Comparison of ENCODE assay signal across 9 mouse cellular contexts in the genomic region with DNA sequence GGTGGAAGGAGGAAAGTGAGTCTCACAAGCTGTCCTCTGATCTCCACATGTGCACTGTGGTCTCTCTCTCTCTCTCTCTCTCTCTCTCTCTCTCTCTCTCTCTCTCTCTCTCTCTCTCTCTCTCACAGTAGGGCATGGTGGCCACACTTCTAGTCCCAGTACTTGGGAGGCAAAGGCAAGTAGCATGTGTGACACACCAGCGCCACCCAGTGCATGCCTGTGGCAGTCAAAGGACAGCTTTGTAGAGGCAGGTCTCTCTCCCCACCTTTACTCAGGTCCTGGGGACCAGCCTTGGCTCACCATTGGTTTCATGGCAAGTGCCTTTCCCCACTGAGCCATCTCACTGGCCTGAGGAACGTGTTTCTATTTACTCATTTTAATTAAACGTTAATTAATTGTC. TPM values are rescaled to one million over a fixed set of nuclear protein-coding genes. Genes with fewer than 3 reads are reported as not detected.
A peak's percentile ranks its signal among the peaks of the same experiment; 100 is the strongest.
DNase-seq lines count a peak whose midpoint lies in the region; ATAC-seq and TF ChIP-seq lines count a peak whose summit lies in the region.
"Had no signal": no experiment of that assay in that cellular context is flagged by ENCODE, and none has a peak within 500 bp of the region (broad histone marks: within the 10 kb centered on the region; RNA-seq: fewer than 3 reads in every experiment).

No protein-coding gene starts in this region.

- 13% methylated on average over 3 of the region's 3 CpGs for WGBS in heart, postnatal 0 days

- no peak overlapping the region for H3K4me3 ChIP-seq in heart, postnatal 0 days (ENCODE audit: low read depth, low read length)
- H3K4me3 ChIP-seq: limb, embryonic 13.5 days had no signal

- no peaks in the 10 kb centered on the region for H3K27me3 ChIP-seq in heart, postnatal 0 days (ENCODE audit: control insufficient read depth, insufficient read depth, low read length)
- H3K27me3 ChIP-seq: limb, embryonic 13.5 days had no signal

- DNase-seq in heart, postnatal 0 days (ENCODE audit: low spot score), result peak; percentile 46
- no peak for DNase-seq in heart, adult 11 months
- DNase-seq in A20 (ENCODE audit: low read depth, low spot score), result peak; percentile 69
- peak; percentile 42 to 55 for DNase-seq in adrenal gland, adult 18-20 months (ENCODE audit: low spot score in 2 of 2)
- peak; percentile 32 for DNase-seq in embryo, embryonic 11.5 days (ENCODE audit: low read depth, low spot score)
- DNase-seq in layer of hippocampus, postnatal 25 days (ENCODE audit: extremely low spot score in 1 of 2, low spot score in 1 of 2), result peak; percentile 32 to 69
- peak; percentile 72 for DNase-seq in retina, postnatal 1 day
- DNase-seq in yolk sac, embryonic 10.5 days (ENCODE audit: low spot score), result no peak

- no peak overlapping the region for H3K9ac ChIP-seq in heart, postnatal 0 days (replicated peaks; ENCODE audit: low read depth, low read length)
- H3K9ac ChIP-seq: limb, embryonic 13.5 days had no signal

- no peak for TF ChIP-seq EP300 in heart, postnatal 0 days (IDR thresholded peaks at IDR 0.05; ENCODE audit: low read depth)

- peak; percentile 68 for TF ChIP-seq CTCF in heart, postnatal 0 days (IDR thresholded peaks at IDR 0.05; ENCODE audit: low read depth)

- H3K4me2 ChIP-seq in heart, postnatal 0 days (ENCODE audit: low read depth, low read length), result no peak overlapping the region
- H3K4me2 ChIP-seq: limb, embryonic 13.5 days had no signal

- no peaks in the 10 kb centered on the region; the same call in 1 of the 2 replicates for H3K4me1 ChIP-seq in heart, postnatal 0 days (ENCODE audit: control insufficient read depth, insufficient read depth)

- no peaks in the 10 kb centered on the region for H3K36me3 ChIP-seq in heart, postnatal 0 days (replicated peaks; ENCODE audit: control insufficient read depth, insufficient read depth, low read length)
- H3K36me3 ChIP-seq: limb, embryonic 13.5 days had no signal

- no peaks in the 10 kb centered on the region for H3K9me3 ChIP-seq in heart, postnatal 0 days (replicated peaks; ENCODE audit: control insufficient read depth, low read length)
- H3K9me3 ChIP-seq: limb, embryonic 13.5 days had no signal

- peak; percentile 19 for ATAC-seq in heart, postnatal 0 days (ENCODE audit: insufficient read depth, low read depth)

- H3K27ac ChIP-seq in heart, postnatal 0 days (ENCODE audit: low read depth), result no peak overlapping the region
- H3K27ac ChIP-seq: limb, embryonic 13.5 days had no signal

RNA-seq across cellular contexts. Expression of gene Padi6, which starts 2.2 kb away (rescaled TPM):
- not detected in 2 replicates for total RNA-seq in heart, postnatal 0 days (2014; rRNA removed; ENCODE audit: low replicate concordance)
- 0.07 TPM in 1 of 2 replicates, not detected in the other for polyA plus RNA-seq in heart, postnatal 0 days (2015; fragmentation: Nextera tagmentation; extraction: Ambion mirVana)
- not detected for total RNA-seq in adrenal gland, adult 18-20 months (2021)
- not detected for total RNA-seq in layer of hippocampus, postnatal 25 days (2021)
- polyA plus RNA-seq: limb, embryonic 13.5 days had no signal

RNA-seq across cellular contexts. Expression of gene Padi4, which starts 29.4 kb away (rescaled TPM):
- total RNA-seq in heart, postnatal 0 days (2014; rRNA removed; ENCODE audit: low replicate concordance), result 2.4 and 2.7 TPM in 2 replicates
- 1.1 and 1.2 TPM in 2 replicates for polyA plus RNA-seq in heart, postnatal 0 days (2015; fragmentation: Nextera tagmentation; extraction: Ambion mirVana)
- under 1 TPM; 0.17 to 0.99 TPM for total RNA-seq in adrenal gland, adult 18-20 months (2021)
- total RNA-seq in layer of hippocampus, postnatal 25 days (2021), result not detected

RNA-seq across cellular contexts. Expression of gene Rcc2, which starts 44.3 kb away (rescaled TPM):
- total RNA-seq in heart, postnatal 0 days (2014; rRNA removed; ENCODE audit: low replicate concordance), result 36.4 and 36.9 TPM in 2 replicates
- 4.4 and 4.8 TPM in 2 replicates for polyA plus RNA-seq in heart, postnatal 0 days (2015; fragmentation: Nextera tagmentation; extraction: Ambion mirVana)
- 10 to 100 TPM; 46.4 to 72.2 TPM for total RNA-seq in adrenal gland, adult 18-20 months (2021)
- total RNA-seq in layer of hippocampus, postnatal 25 days (2021), result 10 to 100 TPM; 87.9 to 88.8 TPM

Comparison
In these comparisons a context has a peak if more than half of its experiments do, and no peak if none do; other contexts are left out.
1. DNase-seq: peak in heart, postnatal 0 days (single experiment), A20 (single experiment), adrenal gland, adult 18-20 months (2 of 2), embryo, embryonic 11.5 days (single experiment), layer of hippocampus, postnatal 25 days (2 of 2) and retina, postnatal 1 day (single experiment); none in heart, adult 11 months (single experiment) and yolk sac, embryonic 10.5 days (single experiment).